Mouse (Mus musculus): ENCODE measurements around the gene Dnah6. TPM values are rescaled to one million over a fixed set of nuclear protein-coding genes. Genes with fewer than 3 reads are reported as not detected.

Dnah6 gene
- polyA plus RNA-seq, 1 experiment from 2014 or later: 0.26 TPM

GRCm38 (mm10) chr6:73249851-73250250 is 28.4 kb upstream of the Dnah6 start:
- Histone ChIP-seq H3K9ac (peak overlapping the region; percentile 0; the same call in 1 of the 2 replicates), H3K36me3 (no peaks in the 10 kb centered on the region), H3K9me3 (no peaks in the 10 kb centered on the region), H3K4me2 (peak overlapping the region; percentile 72; the same call in 1 of the 2 replicates), H3K27me3 (no peaks in the 10 kb centered on the region), H3K4me3 (peak overlapping the region; percentile 76), H3K27ac (no peak overlapping the region), H3K4me1 (peaks cover 19% of the 10 kb centered on the region)
- 68% methylated on average over 4 of the region's 4 CpGs for WGBS
- ATAC-seq (ENCODE audit: borderline replicate concordance, extremely low read depth, low FRiP score, low TSS enrichment): no peak

- 0 out of 2 replicates have a peak overlapping the region, but pooled peaks have one; percentile 15 for H3K27ac ChIP-seq
- H3K9ac ChIP-seq: peak overlapping the region; percentile 83
- H3K36me3 ChIP-seq: no peaks in the 10 kb centered on the region
- 2% methylated on average over 12 of the region's 12 CpGs for WGBS
- peaks cover 11% of the 10 kb centered on the region for H3K4me1 ChIP-seq
- H3K4me2 ChIP-seq: peak overlapping the region; percentile 72
- no peaks in the 10 kb centered on the region for H3K9me3 ChIP-seq
- no peaks in the 10 kb centered on the region for H3K27me3 ChIP-seq
- peak overlapping the region; percentile 76 for H3K4me3 ChIP-seq
- ATAC-seq (ENCODE audit: borderline replicate concordance, extremely low read depth, low FRiP score, low TSS enrichment): peak; percentile 24; the same call in 1 of the 2 replicates
Observed at GRCm38 (mm10) chr6:73249049-73249422, 27.6 kb upstream of the Dnah6 start.

GRCm38 (mm10) chr6:73248237-73249048 is 27.0 kb upstream of the Dnah6 start, which contains the start of gene Suclg1:
Gene Suclg1 (plus strand): TSS chr6:73248382.
- peak within 1 kb of the TSS; percentile 72 for H3K4me2 ChIP-seq
- WGBS: under 1% methylated on average over 58 of the region's 58 CpGs
- peaks cover 10% of the 10 kb centered on the region for H3K4me1 ChIP-seq
- peak within 1 kb of the TSS; percentile 57 for H3K27ac ChIP-seq
- H3K9me3 ChIP-seq: no peaks in the 10 kb centered on the region
- peak; percentile 96 for ATAC-seq (ENCODE audit: borderline replicate concordance, extremely low read depth, low FRiP score, low TSS enrichment)
- H3K4me3 ChIP-seq: peak within 1 kb of the TSS; percentile 76
- H3K36me3 ChIP-seq: no peaks in the 10 kb centered on the region
- H3K27me3 ChIP-seq: no peaks in the 10 kb centered on the region
- H3K9ac ChIP-seq: peak within 1 kb of the TSS; percentile 83

- 40% methylated on average over 4 of the region's 4 CpGs for WGBS
- Histone ChIP-seq H3K9ac (no peak overlapping the region), H3K36me3 (no peaks in the 10 kb centered on the region), H3K4me3 (peak overlapping the region; percentile 76), H3K4me2 (peak overlapping the region; percentile 72), H3K27ac (no peak overlapping the region), H3K4me1 (peaks cover 10% of the 10 kb centered on the region), H3K9me3 (no peaks in the 10 kb centered on the region), H3K27me3 (no peaks in the 10 kb centered on the region)
- ATAC-seq (ENCODE audit: borderline replicate concordance, extremely low read depth, low FRiP score, low TSS enrichment): no peak
Observed at GRCm38 (mm10) chr6:73247452-73247851, 26.0 kb upstream of the Dnah6 start.

GRCm38 (mm10) chr6:73246821-73247220 is 25.4 kb upstream of the Dnah6 start:
- H3K36me3 ChIP-seq: no peaks in the 10 kb centered on the region
- no peak for ATAC-seq (ENCODE audit: borderline replicate concordance, extremely low read depth, low FRiP score, low TSS enrichment)
- H3K4me3 ChIP-seq: no peak overlapping the region
- 71% methylated on average over 2 of the region's 2 CpGs for WGBS
- no peak overlapping the region for H3K27ac ChIP-seq
- H3K4me1 ChIP-seq: peaks cover 10% of the 10 kb centered on the region
- H3K27me3 ChIP-seq: no peaks in the 10 kb centered on the region
- H3K9ac ChIP-seq: no peak overlapping the region
- H3K4me2 ChIP-seq: no peak overlapping the region
- no peaks in the 10 kb centered on the region for H3K9me3 ChIP-seq

- no peaks in the 10 kb centered on the region for H3K4me1 ChIP-seq
- no peak for ATAC-seq (ENCODE audit: borderline replicate concordance, extremely low read depth, low FRiP score, low TSS enrichment)
- H3K9me3 ChIP-seq: no peaks in the 10 kb centered on the region
- H3K27ac ChIP-seq: no peak overlapping the region
- WGBS: 65% methylated on average over 3 of the region's 3 CpGs
- H3K4me2 ChIP-seq: no peak overlapping the region
- no peak overlapping the region for H3K4me3 ChIP-seq
- no peaks in the 10 kb centered on the region for H3K36me3 ChIP-seq
- H3K27me3 ChIP-seq: no peaks in the 10 kb centered on the region
- no peak overlapping the region for H3K9ac ChIP-seq
Observed at GRCm38 (mm10) chr6:73235650-73236049, 14.2 kb upstream of the Dnah6 start.

- Histone ChIP-seq H3K36me3 (no peaks in the 10 kb centered on the region), H3K9me3 (no peaks in the 10 kb centered on the region), H3K4me1 (no peaks in the 10 kb centered on the region), H3K4me2 (no peak overlapping the region), H3K4me3 (no peak overlapping the region), H3K9ac (no peak overlapping the region), H3K27me3 (no peaks in the 10 kb centered on the region), H3K27ac (no peak overlapping the region)
- WGBS: 68% methylated on average over 6 of the region's 6 CpGs
- no peak for ATAC-seq (ENCODE audit: borderline replicate concordance, extremely low read depth, low FRiP score, low TSS enrichment)
Observed at GRCm38 (mm10) chr6:73234302-73234900, 12.9 kb upstream of the Dnah6 start.

GRCm38 (mm10) chr6:73233202-73233726 is 11.8 kb upstream of the Dnah6 start:
- Histone ChIP-seq H3K4me2 (no peak overlapping the region), H3K4me1 (0 out of 2 replicates have a peak, but pooled peaks cover 4% of the 10 kb centered on the region), H3K36me3 (no peaks in the 10 kb centered on the region), H3K9me3 (no peaks in the 10 kb centered on the region), H3K9ac (no peak overlapping the region), H3K27me3 (no peaks in the 10 kb centered on the region), H3K27ac (no peak overlapping the region), H3K4me3 (no peak overlapping the region)
- 87% methylated on average over 6 of the region's 6 CpGs for WGBS
- no peak for ATAC-seq (ENCODE audit: borderline replicate concordance, extremely low read depth, low FRiP score, low TSS enrichment)

GRCm38 (mm10) chr6:73232152-73232584 is 10.7 kb upstream of the Dnah6 start:
- no peak overlapping the region for H3K4me3 ChIP-seq
- 0 out of 2 replicates have a peak overlapping the region, but pooled peaks have one; percentile 2 for H3K4me2 ChIP-seq
- no peaks in the 10 kb centered on the region for H3K27me3 ChIP-seq
- no peak overlapping the region for H3K9ac ChIP-seq
- H3K36me3 ChIP-seq: no peaks in the 10 kb centered on the region
- H3K27ac ChIP-seq: no peak overlapping the region
- peaks cover 8% of the 10 kb centered on the region; the same call in 1 of the 2 replicates for H3K4me1 ChIP-seq
- WGBS: 63% methylated on average over 12 of the region's 12 CpGs
- H3K9me3 ChIP-seq: no peaks in the 10 kb centered on the region
- ATAC-seq (ENCODE audit: borderline replicate concordance, extremely low read depth, low FRiP score, low TSS enrichment): no peak

- H3K27ac ChIP-seq: 0 out of 2 replicates have a peak overlapping the region, but pooled peaks have one; percentile 9
- H3K9me3 ChIP-seq: no peaks in the 10 kb centered on the region
- H3K4me1 ChIP-seq: peaks cover 8% of the 10 kb centered on the region; the same call in 1 of the 2 replicates
- H3K4me2 ChIP-seq: no peak overlapping the region
- no peaks in the 10 kb centered on the region for H3K36me3 ChIP-seq
- no peak for ATAC-seq (ENCODE audit: borderline replicate concordance, extremely low read depth, low FRiP score, low TSS enrichment)
- WGBS: 66% methylated on average over 3 of the region's 3 CpGs
- no peak overlapping the region for H3K9ac ChIP-seq
- H3K4me3 ChIP-seq: no peak overlapping the region
- H3K27me3 ChIP-seq: no peaks in the 10 kb centered on the region
Observed at GRCm38 (mm10) chr6:73228881-73229280, 7.4 kb upstream of the Dnah6 start.

- Histone ChIP-seq H3K4me1 (peaks cover 8% of the 10 kb centered on the region; the same call in 1 of the 2 replicates), H3K9ac (no peak overlapping the region), H3K27me3 (no peaks in the 10 kb centered on the region), H3K27ac (0 out of 2 replicates have a peak overlapping the region, but pooled peaks have one; percentile 9), H3K4me3 (no peak overlapping the region), H3K36me3 (no peaks in the 10 kb centered on the region), H3K4me2 (no peak overlapping the region), H3K9me3 (no peaks in the 10 kb centered on the region)
- no peak for ATAC-seq (ENCODE audit: borderline replicate concordance, extremely low read depth, low FRiP score, low TSS enrichment)
- 23% methylated on average over 4 of the region's 4 CpGs for whole genome bisulfite sequencing
Observed at GRCm38 (mm10) chr6:73228408-73228807, 7.0 kb upstream of the Dnah6 start.

Data from lung, embryonic 15.5 days (tissue).